Mouse (Mus musculus) neural tube, embryonic 12.5 days (tissue): ENCODE data around the gene Plxnc1. TPM values are rescaled to one million over a fixed set of nuclear protein-coding genes. Genes with fewer than 3 reads are reported as not detected.

Experiments used
- ATAC-seq: fragments of 200-750 bp; cut with Nextera tagmentation; 2 replicates; pipeline ENCODE4 v1.8.0; 2017; ENCODE audit warnings: low read depth, mild to moderate bottlenecking, moderate TSS enrichment, moderate library complexity; ENCODE audit not compliant: low FRiP score
- H3K27ac ChIP-seq: fragments of 300-500 bp; sonication (generic); 2 replicates; pipeline ENCODE4 v1.5.1; 2016
- H3K27me3 ChIP-seq: fragments of 300-500 bp; sonication (generic); replicated peaks from 2 replicates; pipeline ENCODE4 v1.6.1; 2016; ENCODE audit warnings: mild to moderate bottlenecking
- H3K36me3 ChIP-seq: fragments of 300-500 bp; sonication (generic); 2 replicates; pipeline ENCODE4 v1.6.1; 2016; ENCODE audit warnings: mild to moderate bottlenecking
- H3K4me1 ChIP-seq: fragments of 300-500 bp; sonication (generic); 2 replicates; pipeline ENCODE4 v1.6.1; 2016
- H3K4me2 ChIP-seq: fragments of 300-500 bp; sonication (generic); replicated peaks from 2 replicates; pipeline ENCODE4 v1.6.1; 2016; ENCODE audit warnings: mild to moderate bottlenecking
- H3K4me3 ChIP-seq: fragments of 300-500 bp; sonication (generic); 2 replicates; pipeline ENCODE4 v1.5.1; 2016
- H3K9ac ChIP-seq: fragments of 300-500 bp; sonication (generic); 2 replicates; pipeline ENCODE4 v1.6.1; 2016; ENCODE audit warnings: mild to moderate bottlenecking
- H3K9me3 ChIP-seq: fragments of 300-500 bp; sonication (generic); 2 replicates; pipeline ENCODE4 v1.6.1; 2016; ENCODE audit warnings: mild to moderate bottlenecking
- WGBS: fragments of 180-500 bp; shearing (Covaris S2); methylation state at CpG from one replicate; pipeline ENCODE4 v1.1.7; 2016; 5-methylcytosine and 5-hydroxymethylcytosine counted together
- polyA plus RNA-seq: library from polyadenylated mRNA; unstranded; fragments of >200 nt; fragmentation: Nextera tagmentation; extraction: Ambion mirVana; gene quantifications from 2 replicates; pipeline ENCODE4 v1.2.1, GENCODE M21; 2016

The Plxnc1 gene
- polyA plus RNA-seq, 1 experiment from 2014 or later: 6.0 TPM

- Histone ChIP-seq H3K27me3 (no peaks in the 10 kb centered on the region), H3K27ac (no peak overlapping the region), H3K36me3 (peaks cover 10% of the 10 kb centered on the region; the same call in 1 of the 2 replicates), H3K4me3 (no peak overlapping the region), H3K4me2 (no peak overlapping the region), H3K9ac (no peak overlapping the region), H3K4me1 (no peaks in the 10 kb centered on the region), H3K9me3 (no peaks in the 10 kb centered on the region)
- no peak for ATAC-seq
- WGBS: 87% methylated on average over 7 of the region's 7 CpGs
Observed at GRCm38 (mm10) chr10:94800677-94801354, 143.8 kb downstream of the Plxnc1 start.

- Histone ChIP-seq H3K4me2 (no peak overlapping the region), H3K36me3 (peaks cover 10% of the 10 kb centered on the region; the same call in 1 of the 2 replicates), H3K27me3 (no peaks in the 10 kb centered on the region), H3K4me1 (no peaks in the 10 kb centered on the region), H3K4me3 (no peak overlapping the region), H3K9ac (no peak overlapping the region), H3K9me3 (no peaks in the 10 kb centered on the region), H3K27ac (no peak overlapping the region)
- WGBS: 14% methylated on average over 2 of the region's 2 CpGs
- ATAC-seq: no peak
Observed at GRCm38 (mm10) chr10:94799485-94800239, 145.0 kb downstream of the Plxnc1 start.

- Histone ChIP-seq H3K9me3 (no peaks in the 10 kb centered on the region), H3K27me3 (no peaks in the 10 kb centered on the region), H3K9ac (no peak overlapping the region), H3K4me3 (no peak overlapping the region), H3K4me1 (no peaks in the 10 kb centered on the region), H3K4me2 (no peak overlapping the region), H3K27ac (no peak overlapping the region), H3K36me3 (peaks cover 15% of the 10 kb centered on the region; the same call in 1 of the 2 replicates)
- no peak for ATAC-seq
- WGBS: 77% methylated on average over 5 of the region's 5 CpGs
Observed at GRCm38 (mm10) chr10:94798128-94798527, 146.5 kb downstream of the Plxnc1 start.

GRCm38 (mm10) chr10:94794666-94795244 lies 149.9 kb downstream of the Plxnc1 start:
- peaks cover 15% of the 10 kb centered on the region; the same call in 1 of the 2 replicates for H3K36me3 ChIP-seq
- H3K27ac ChIP-seq: no peak overlapping the region
- H3K4me3 ChIP-seq: no peak overlapping the region
- no peaks in the 10 kb centered on the region for H3K4me1 ChIP-seq
- H3K27me3 ChIP-seq: no peaks in the 10 kb centered on the region
- no peak overlapping the region for H3K4me2 ChIP-seq
- no peak overlapping the region for H3K9ac ChIP-seq
- ATAC-seq: no peak
- WGBS: 90% methylated on average over 5 of the region's 5 CpGs
- no peaks in the 10 kb centered on the region for H3K9me3 ChIP-seq

- Histone ChIP-seq H3K4me3 (no peak overlapping the region), H3K27ac (no peak overlapping the region), H3K4me1 (no peaks in the 10 kb centered on the region), H3K27me3 (no peaks in the 10 kb centered on the region), H3K36me3 (peaks cover 15% of the 10 kb centered on the region; the same call in 1 of the 2 replicates), H3K9me3 (no peaks in the 10 kb centered on the region), H3K9ac (no peak overlapping the region), H3K4me2 (no peak overlapping the region)
- no peak for ATAC-seq
- 94% methylated on average over 3 of the region's 3 CpGs for WGBS
Observed at GRCm38 (mm10) chr10:94793914-94794313, 150.7 kb downstream of the Plxnc1 start.

GRCm38 (mm10) chr10:94789205-94789604 lies 155.4 kb downstream of the Plxnc1 start:
- 76% methylated on average over 3 of the region's 3 CpGs for WGBS
- H3K27ac ChIP-seq: no peak overlapping the region
- H3K9me3 ChIP-seq: no peaks in the 10 kb centered on the region
- H3K9ac ChIP-seq: no peak overlapping the region
- peaks cover 13% of the 10 kb centered on the region for H3K36me3 ChIP-seq
- no peaks in the 10 kb centered on the region for H3K27me3 ChIP-seq
- no peak for ATAC-seq
- no peak overlapping the region for H3K4me3 ChIP-seq
- no peaks in the 10 kb centered on the region for H3K4me1 ChIP-seq
- no peak overlapping the region for H3K4me2 ChIP-seq

- H3K27me3 ChIP-seq: no peaks in the 10 kb centered on the region
- H3K9ac ChIP-seq: no peak overlapping the region
- ATAC-seq: no peak
- no peaks in the 10 kb centered on the region for H3K4me1 ChIP-seq
- H3K27ac ChIP-seq: no peak overlapping the region
- no peaks in the 10 kb centered on the region for H3K9me3 ChIP-seq
- no peaks in the 10 kb centered on the region for H3K36me3 ChIP-seq
- H3K4me3 ChIP-seq: no peak overlapping the region
- WGBS: 76% methylated on average over 3 of the region's 3 CpGs
- no peak overlapping the region for H3K4me2 ChIP-seq
Observed at GRCm38 (mm10) chr10:94780618-94781262, 163.9 kb downstream of the Plxnc1 start.

- Histone ChIP-seq H3K27me3 (no peaks in the 10 kb centered on the region), H3K4me2 (no peak overlapping the region), H3K4me3 (no peak overlapping the region), H3K9me3 (no peaks in the 10 kb centered on the region), H3K36me3 (no peaks in the 10 kb centered on the region), H3K27ac (no peak overlapping the region), H3K4me1 (no peaks in the 10 kb centered on the region), H3K9ac (no peak overlapping the region)
- 92% methylated on average over 4 of the region's 4 CpGs for WGBS
- ATAC-seq: no peak
Observed at GRCm38 (mm10) chr10:94779319-94779718, 165.3 kb downstream of the Plxnc1 start.

GRCm38 (mm10) chr10:94777576-94777975 lies 167.1 kb downstream of the Plxnc1 start:
- H3K27me3 ChIP-seq: no peaks in the 10 kb centered on the region
- H3K27ac ChIP-seq: no peak overlapping the region
- no peak overlapping the region for H3K4me2 ChIP-seq
- 94% methylated on average over 3 of the region's 3 CpGs for WGBS
- no peak overlapping the region for H3K4me3 ChIP-seq
- H3K4me1 ChIP-seq: no peaks in the 10 kb centered on the region
- H3K36me3 ChIP-seq: no peaks in the 10 kb centered on the region
- no peak for ATAC-seq
- H3K9ac ChIP-seq: no peak overlapping the region
- H3K9me3 ChIP-seq: no peaks in the 10 kb centered on the region

GRCm38 (mm10) chr10:94771496-94771895 lies 173.1 kb downstream of the Plxnc1 start:
- no peaks in the 10 kb centered on the region for H3K27me3 ChIP-seq
- H3K4me2 ChIP-seq: no peak overlapping the region
- no peaks in the 10 kb centered on the region for H3K4me1 ChIP-seq
- 73% methylated on average over 3 of the region's 3 CpGs for WGBS
- H3K36me3 ChIP-seq: no peaks in the 10 kb centered on the region
- no peak for ATAC-seq
- H3K9me3 ChIP-seq: no peaks in the 10 kb centered on the region
- H3K9ac ChIP-seq: no peak overlapping the region
- no peak overlapping the region for H3K27ac ChIP-seq
- no peak overlapping the region for H3K4me3 ChIP-seq

- H3K4me3 ChIP-seq: no peak overlapping the region
- H3K9ac ChIP-seq: no peak overlapping the region
- H3K36me3 ChIP-seq: 0 out of 2 replicates have a peak, but pooled peaks cover 7% of the 10 kb centered on the region
- WGBS: 82% methylated on average over 2 of the region's 2 CpGs
- no peaks in the 10 kb centered on the region for H3K27me3 ChIP-seq
- H3K4me2 ChIP-seq: no peak overlapping the region
- H3K27ac ChIP-seq: no peak overlapping the region
- H3K4me1 ChIP-seq: no peaks in the 10 kb centered on the region
- ATAC-seq: no peak
- no peaks in the 10 kb centered on the region for H3K9me3 ChIP-seq
Observed at GRCm38 (mm10) chr10:94747011-94747410, 197.6 kb downstream of the Plxnc1 start.

- Histone ChIP-seq H3K4me1 (no peaks in the 10 kb centered on the region), H3K27ac (no peak overlapping the region), H3K9ac (no peak overlapping the region), H3K27me3 (no peaks in the 10 kb centered on the region), H3K4me2 (no peak overlapping the region), H3K9me3 (no peaks in the 10 kb centered on the region), H3K4me3 (no peak overlapping the region), H3K36me3 (no peaks in the 10 kb centered on the region)
- 95% methylated on average over 3 of the region's 3 CpGs for WGBS
- no peak for ATAC-seq
Observed at GRCm38 (mm10) chr10:94741459-94741858, 203.2 kb downstream of the Plxnc1 start.
